Mouse (Mus musculus) MEL (cell line): ENCODE measurements around the gene Dpf2. TPM values are rescaled to one million over a fixed set of nuclear protein-coding genes. Genes with fewer than 3 reads are reported as not detected.

Experiments used
- DNase-seq: peaks from one replicate; pipeline ENCODE4 v3.0.0; 2011; ENCODE audit warnings: low read depth, low spot score
- H3K27ac ChIP-seq: 2 replicates; pipeline ENCODE4 v1.5.1; 2012; ENCODE audit warnings: low read depth, mild to moderate bottlenecking, control low read depth, low read length, moderate library complexity; ENCODE audit not compliant: control insufficient read depth
- H3K27me3 ChIP-seq, 2 experiments: fragments of 150-350 bp in 1 of 2; sonication (generic) in 1 of 2; 2 replicates each; pipeline ENCODE4 v1.6.1; 2012; ENCODE audit warnings: low read length in 2 of 2, mild to moderate bottlenecking in 2 of 2, improper control_type of control experiment in 1 of 2, moderate library complexity in 1 of 2; ENCODE audit not compliant: insufficient read depth in 2 of 2, control insufficient read depth in 1 of 2
- H3K36me3 ChIP-seq, 2 experiments: 2 replicates each; pipeline ENCODE4 v1.6.1; 2012 to 2014; ENCODE audit warnings: low read length in 2 of 2, improper control_type of control experiment in 1 of 2, inconsistent platforms in 1 of 2, mild to moderate bottlenecking in 1 of 2; ENCODE audit not compliant: insufficient read depth in 2 of 2, control insufficient read depth in 1 of 2
- H3K4me1 ChIP-seq, 2 experiments: fragments of 150-350 bp in 1 of 2; sonication (generic) in 1 of 2; 2 replicates each; pipeline ENCODE4 v1.6.1; 2012; ENCODE audit warnings: low read length in 2 of 2, improper control_type of control experiment in 1 of 2, mild to moderate bottlenecking in 1 of 2; ENCODE audit not compliant: insufficient read depth in 2 of 2, control insufficient read depth in 1 of 2
- H3K4me3 ChIP-seq, 2 experiments: fragments of 150-350 bp in 1 of 2; sonication (generic) in 1 of 2; 2 replicates each; pipeline ENCODE4 v1.5.1; 2012; ENCODE audit warnings: low read depth in 2 of 2, low read length in 2 of 2, mild to moderate bottlenecking in 2 of 2, moderate library complexity in 2 of 2, control low read depth in 1 of 2, improper control_type of control experiment in 1 of 2; ENCODE audit not compliant: control insufficient read depth in 1 of 2, insufficient read depth in 1 of 2
- H3K79me2 ChIP-seq: 2 replicates; pipeline ENCODE4 v1.6.1; 2012; ENCODE audit warnings: mild to moderate bottlenecking, low read length, moderate library complexity; ENCODE audit not compliant: control insufficient read depth, poor library complexity, insufficient read depth
- H3K9ac ChIP-seq: 2 replicates; pipeline ENCODE4 v1.6.1; 2012; ENCODE audit warnings: low read depth, mild to moderate bottlenecking, control low read depth, low read length, moderate library complexity; ENCODE audit not compliant: control insufficient read depth, poor library complexity, severe bottlenecking
- H3K9me3 ChIP-seq: fragments of 150-350 bp; sonication (generic); replicated peaks from 2 replicates; pipeline ENCODE4 v1.6.1; 2012; ENCODE audit warnings: mild to moderate bottlenecking, low read length, improper control_type of control experiment, moderate library complexity; ENCODE audit not compliant: insufficient read depth
- BHLHE40 ChIP-seq: IDR thresholded peaks from 2 replicates; pipeline ENCODE4 v1.6.1; 2012; ENCODE audit warnings: low read depth, mild to moderate bottlenecking, inconsistent platforms, low read length, improper control_type of control experiment, borderline replicate concordance
- CHD2 ChIP-seq: IDR thresholded peaks from 2 replicates; pipeline ENCODE4 v1.6.1; 2011; ENCODE audit warnings: low read length, improper control_type of control experiment
- CTCF ChIP-seq, 3 experiments: IDR thresholded peaks in 2 of 3; conservative IDR thresholded peaks in 1 of 3; 2 replicates each; pipeline ENCODE4 v1.5.1; 2011 to 2012; ENCODE audit warnings: low read length in 3 of 3, low read depth in 2 of 3, mild to moderate bottlenecking in 2 of 3, improper control_type of control experiment in 1 of 3, inconsistent platforms in 1 of 3, mixed read lengths in 1 of 3, moderate library complexity in 1 of 3; ENCODE audit not compliant: control insufficient read depth in 1 of 3, insufficient read depth in 1 of 3, poor library complexity in 1 of 3, severe bottlenecking in 1 of 3
- E2F4 ChIP-seq: IDR thresholded peaks from 2 replicates; pipeline ENCODE4 v1.6.1; 2011; ENCODE audit warnings: low read depth, low read length, improper control_type of control experiment, borderline replicate concordance
- EP300 ChIP-seq, 2 experiments: IDR thresholded peaks; 2 replicates each; pipeline ENCODE4 v1.6.1; 2011; ENCODE audit warnings: improper control_type of control experiment in 2 of 2, low read length in 2 of 2, low read depth in 1 of 2, mild to moderate bottlenecking in 1 of 2
- ETS1 ChIP-seq: IDR thresholded peaks from 2 replicates; pipeline ENCODE4 v1.6.1; 2012; ENCODE audit warnings: low read depth, mild to moderate bottlenecking, inconsistent platforms, low read length, improper control_type of control experiment, moderate library complexity
- GABPA ChIP-seq: IDR thresholded peaks from 2 replicates; pipeline ENCODE4 v1.6.1; 2012; ENCODE audit warnings: low read depth, mild to moderate bottlenecking, inconsistent platforms, low read length, improper control_type of control experiment, moderate library complexity
- HCFC1 ChIP-seq: IDR thresholded peaks from 2 replicates; pipeline ENCODE4 v1.6.1; 2012; ENCODE audit warnings: low read depth, mild to moderate bottlenecking, inconsistent platforms, low read length, improper control_type of control experiment, moderate library complexity
- JUND ChIP-seq: IDR thresholded peaks from 2 replicates; pipeline ENCODE4 v1.6.1; 2011; ENCODE audit warnings: low read depth, mild to moderate bottlenecking, improper control_type of control experiment, low read length
- KAT2A ChIP-seq: conservative IDR thresholded peaks from 2 replicates; pipeline ENCODE4 v1.6.1; 2012; ENCODE audit warnings: low read depth, low read length, improper control_type of control experiment, inconsistent platforms
- MAFK ChIP-seq: IDR thresholded peaks from 2 replicates; pipeline ENCODE4 v1.6.1; 2011; ENCODE audit warnings: low read depth, mild to moderate bottlenecking, low read length, improper control_type of control experiment, borderline replicate concordance
- MAX ChIP-seq: IDR thresholded peaks from 2 replicates; pipeline ENCODE4 v1.6.1; 2011; ENCODE audit warnings: low read length, improper control_type of control experiment
- MAZ ChIP-seq: IDR thresholded peaks from 2 replicates; pipeline ENCODE4 v1.6.1; 2012; ENCODE audit warnings: low read depth, mild to moderate bottlenecking, inconsistent platforms, low read length, improper control_type of control experiment
- MEF2A ChIP-seq: IDR thresholded peaks from 2 replicates; pipeline ENCODE4 v1.6.1; 2014; ENCODE audit warnings: low read depth, mild to moderate bottlenecking, inconsistent platforms, low read length, improper control_type of control experiment; ENCODE audit not compliant: poor library complexity, insufficient replicate concordance, severe bottlenecking; ENCODE audit errors: extremely low read depth
- MXI1 ChIP-seq: IDR thresholded peaks from 2 replicates; pipeline ENCODE4 v1.6.1; 2011; ENCODE audit warnings: mild to moderate bottlenecking, low read depth, low read length, improper control_type of control experiment
- MYB ChIP-seq: IDR thresholded peaks from 2 replicates; pipeline ENCODE4 v1.6.1; 2011; ENCODE audit warnings: mild to moderate bottlenecking, low read depth, low read length, improper control_type of control experiment
- MYC ChIP-seq: IDR thresholded peaks from 2 replicates; pipeline ENCODE4 v1.6.1; 2011; ENCODE audit warnings: low read depth, mild to moderate bottlenecking, low read length, improper control_type of control experiment, moderate library complexity
- NELFE ChIP-seq: IDR thresholded peaks from 2 replicates; pipeline ENCODE4 v1.6.1; 2011; ENCODE audit warnings: low read depth, low read length, improper control_type of control experiment
- NRF1 ChIP-seq: IDR thresholded peaks from 2 replicates; pipeline ENCODE4 v1.6.1; 2014; ENCODE audit warnings: low read depth, mild to moderate bottlenecking, inconsistent platforms, low read length, improper control_type of control experiment, moderate library complexity; ENCODE audit not compliant: poor library complexity, insufficient read depth, severe bottlenecking
- POLR2A ChIP-seq, 2 experiments: IDR thresholded peaks; 2 replicates each; pipeline ENCODE4 v1.6.1; 2011 to 2012; ENCODE audit warnings: low read length in 2 of 2, mild to moderate bottlenecking in 2 of 2, control low read depth in 1 of 2, improper control_type of control experiment in 1 of 2, low read depth in 1 of 2, moderate library complexity in 1 of 2; ENCODE audit not compliant: control insufficient read depth in 1 of 2, insufficient read depth in 1 of 2, poor library complexity in 1 of 2
- POLR2AphosphoS2 ChIP-seq: IDR thresholded peaks from 2 replicates; pipeline ENCODE4 v1.6.1; 2011; ENCODE audit warnings: low read length, improper control_type of control experiment
- POLR2AphosphoS5 ChIP-seq: IDR thresholded peaks from 2 replicates; pipeline ENCODE4 v1.6.1; 2012; ENCODE audit warnings: low read depth, borderline replicate concordance, mild to moderate bottlenecking, inconsistent platforms, low read length, moderate library complexity, mixed read lengths
- RAD21 ChIP-seq: IDR thresholded peaks from 2 replicates; pipeline ENCODE4 v1.6.1; 2011; ENCODE audit warnings: mild to moderate bottlenecking, low read depth, low read length, improper control_type of control experiment
- RCOR1 ChIP-seq: IDR thresholded peaks from 2 replicates; pipeline ENCODE4 v1.6.1; 2012; ENCODE audit warnings: low read depth, mild to moderate bottlenecking, inconsistent platforms, low read length, improper control_type of control experiment
- SIN3A ChIP-seq: IDR thresholded peaks from 2 replicates; pipeline ENCODE4 v1.6.1; 2012; ENCODE audit warnings: low read length, improper control_type of control experiment, inconsistent platforms
- SMC3 ChIP-seq: IDR thresholded peaks from 2 replicates; pipeline ENCODE4 v1.6.1; 2011; ENCODE audit warnings: low read depth, low read length, improper control_type of control experiment
- TAL1 ChIP-seq: IDR thresholded peaks from 2 replicates; pipeline ENCODE4 v1.6.1; 2012; ENCODE audit warnings: mild to moderate bottlenecking, inconsistent platforms, low read length, moderate library complexity, mixed read lengths
- TBP ChIP-seq: IDR thresholded peaks from 2 replicates; pipeline ENCODE4 v1.8.0; 2011; ENCODE audit warnings: low read depth, low read length, improper control_type of control experiment
- TCF12 ChIP-seq: IDR thresholded peaks from 2 replicates; pipeline ENCODE4 v1.6.1; 2014; ENCODE audit warnings: low read depth, mild to moderate bottlenecking, inconsistent platforms, low read length, improper control_type of control experiment, moderate library complexity
- USF1 ChIP-seq: IDR thresholded peaks from 2 replicates; pipeline ENCODE4 v1.6.1; 2014; ENCODE audit warnings: low read depth, mild to moderate bottlenecking, inconsistent platforms, low read length, improper control_type of control experiment, moderate library complexity
- USF2 ChIP-seq, 2 experiments: IDR thresholded peaks; 2 replicates each; pipeline ENCODE4 v1.6.1; 2011 to 2012; ENCODE audit warnings: improper control_type of control experiment in 2 of 2, low read length in 2 of 2, borderline replicate concordance in 1 of 2, inconsistent platforms in 1 of 2, low read depth in 1 of 2, mild to moderate bottlenecking in 1 of 2; ENCODE audit not compliant: insufficient read depth in 1 of 2
- ZC3H11A ChIP-seq: IDR thresholded peaks from 2 replicates; pipeline ENCODE4 v1.6.1; 2012; ENCODE audit warnings: low read depth, mild to moderate bottlenecking, inconsistent platforms, low read length, improper control_type of control experiment
- ZKSCAN1 ChIP-seq: IDR thresholded peaks from 2 replicates; pipeline ENCODE4 v1.6.1; 2012; ENCODE audit warnings: low read depth, mild to moderate bottlenecking, inconsistent platforms, low read length, improper control_type of control experiment, moderate library complexity
- ZMIZ1 ChIP-seq: IDR thresholded peaks from 2 replicates; pipeline ENCODE4 v1.6.1; 2012; ENCODE audit warnings: low read depth, mild to moderate bottlenecking, inconsistent platforms, low read length, improper control_type of control experiment, moderate library complexity
- ZNF384 ChIP-seq: IDR thresholded peaks from 2 replicates; pipeline ENCODE4 v1.6.1; 2012; ENCODE audit warnings: low read depth, mild to moderate bottlenecking, inconsistent platforms, low read length, improper control_type of control experiment
- polyA plus RNA-seq, 2 experiments: library from polyadenylated mRNA; stranded (reverse) in 1 of 2; unstranded in 1 of 2; fragments of >175 nt in 1 of 2; fragments of >200 nt in 1 of 2; gene quantifications; 2 replicates each; pipeline versions ENCODE4 v1.2.1 to v1.2.4; 2012; ENCODE audit warnings: low replicate concordance in 2 of 2, low read depth in 1 of 2; ENCODE audit not compliant: insufficient read length in 2 of 2, insufficient read depth in 1 of 2, missing spikeins in 1 of 2
- total RNA-seq: library from RNA; depleted of rRNA; stranded (reverse); fragments of 300-350 nt; gene quantifications from 2 replicates; pipeline ENCODE4 v1.2.3, GENCODE M21; 2012

Gene Dpf2
- total and polyA plus RNA-seq, 3 experiments: 58.6 to 166 (median 133) TPM

- peaks cover 12 to 47% of the 10 kb centered on the region in 2 experiments for H3K4me1 ChIP-seq
- DNase-seq: peak; percentile 91
- H3K9ac ChIP-seq: peak overlapping the region; percentile 86
- peaks cover 23% of the 10 kb centered on the region for H3K79me2 ChIP-seq
- no peaks in the 10 kb centered on the region for H3K27me3 ChIP-seq
- H3K27ac ChIP-seq: peak overlapping the region; percentile 96
- no peaks in the 10 kb centered on the region for H3K9me3 ChIP-seq
- peak overlapping the region; percentile 52 to 66 for H3K4me3 ChIP-seq
- peaks cover 0 to 29% of the 10 kb centered on the region in 2 experiments; a peak in 2 of 4 replicates for H3K36me3 ChIP-seq
- TF ChIP-seq ZKSCAN1: no peak
- peak; percentile 86; the same call in 1 of the 2 replicates for TF ChIP-seq SIN3A
- no peak for TF ChIP-seq POLR2AphosphoS2
- 0 out of 2 replicates have a peak, but pooled peaks have one; percentile 22 for TF ChIP-seq KAT2A
- 0 out of 2 replicates have a peak, but pooled peaks have one; percentile 59 for TF ChIP-seq ZMIZ1
- no peak for TF ChIP-seq MYB
- TF ChIP-seq RCOR1: peak; percentile 92
- peak; percentile 64 for TF ChIP-seq MXI1
- TF ChIP-seq MAFK: peak; percentile 69; the same call in 1 of the 2 replicates
- TF ChIP-seq EP300 (IDR thresholded peaks at IDR 0.05; ENCODE audit: low read depth in 1 of 2, low read length in 2 of 2): peak; percentile 75 to 83
- no peak for TF ChIP-seq RAD21
- TF ChIP-seq MYC: 0 out of 2 replicates have a peak, but pooled peaks have one; percentile 58
- TF ChIP-seq NRF1: 0 out of 2 replicates have a peak, but pooled peaks have one; percentile 17
- no peak for TF ChIP-seq USF1
- no peak for TF ChIP-seq E2F4
- peak; percentile 56 for TF ChIP-seq NELFE
- TF ChIP-seq SMC3: no peak
- peak; percentile 78 for TF ChIP-seq TCF12
- TF ChIP-seq CHD2: no peak; the same call in 1 of the 2 replicates
- TF ChIP-seq MAZ: no peak
- no peak for TF ChIP-seq ZC3H11A
- TF ChIP-seq USF2 (IDR thresholded peaks at IDR 0.05; ENCODE audit: borderline replicate concordance in 1 of 2, insufficient read depth in 1 of 2, low read depth in 1 of 2, low read length in 2 of 2): no peak
- no peak for TF ChIP-seq MEF2A
- TF ChIP-seq ZNF384: no peak
- no peak for TF ChIP-seq JUND
- TF ChIP-seq TAL1: peak; percentile 65
- peak; percentile 95 for TF ChIP-seq ETS1
- no peak for TF ChIP-seq CTCF (IDR thresholded peaks at IDR 0.05 in 2 of 3, conservative IDR thresholded peaks at IDR 0.05 in 1 of 3; ENCODE audit: control insufficient read depth in 1 of 3, insufficient read depth in 1 of 3, low read depth in 2 of 3, low read length in 3 of 3, poor library complexity in 1 of 3, severe bottlenecking in 1 of 3)
- TF ChIP-seq TBP: peak; percentile 73
- no peak; the same call in 1 of the 2 replicates for TF ChIP-seq BHLHE40
- TF ChIP-seq HCFC1: 0 out of 2 replicates have a peak, but pooled peaks have one; percentile 27
- no peak for TF ChIP-seq POLR2AphosphoS5
- peak in 1 of 2 experiments; percentile 72; a peak in 2 of 4 replicates for TF ChIP-seq POLR2A (IDR thresholded peaks at IDR 0.05; ENCODE audit: control insufficient read depth in 1 of 2, insufficient read depth in 1 of 2, low read depth in 1 of 2, low read length in 2 of 2, poor library complexity in 1 of 2)
- TF ChIP-seq MAX: peak; percentile 79
- TF ChIP-seq GABPA: peak; percentile 90
Measured at GRCm38 (mm10) chr19:5848032-5848825, 64.6 kb downstream of the Dpf2 start.
